Mouse (Mus musculus) lung, postnatal 25 days (tissue): Measurements from ENCODE around the gene Gm10334.
"Not testable (repeated sequence)": the region's sequence is repeated elsewhere in the genome, so short reads cannot be mapped to it uniquely, and the experiment has no call there.

Source experiments
- DNase-seq: peaks from one replicate; pipeline ENCODE4 v3.0.0; 2022; ENCODE audit warnings: low spot score

The Gm10334 gene

DNA sequence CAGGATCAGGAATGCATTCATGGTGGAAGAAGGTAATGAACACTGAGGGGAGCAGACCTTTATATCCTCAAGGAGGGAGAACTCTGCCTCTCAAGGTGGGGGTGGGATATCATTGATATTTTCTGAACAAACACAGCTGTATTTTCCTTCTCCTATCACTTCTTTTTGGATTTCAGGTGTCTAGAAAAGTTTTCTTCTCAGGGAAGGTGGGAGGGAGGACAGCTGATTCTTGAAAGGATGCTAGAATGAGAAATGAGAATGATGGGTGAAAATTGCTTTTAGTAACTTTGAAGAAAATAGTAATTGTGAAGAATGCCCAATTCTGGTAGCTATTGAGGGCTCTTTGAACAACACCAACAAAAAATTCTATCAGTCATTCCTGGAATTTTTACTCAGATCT, at the start of gene Gm10334:
Gene Gm10334 (minus strand): TSS at position 101 of the 400 bp plus-strand sequence.
- not testable (repeated sequence) for DNase-seq

DNA sequence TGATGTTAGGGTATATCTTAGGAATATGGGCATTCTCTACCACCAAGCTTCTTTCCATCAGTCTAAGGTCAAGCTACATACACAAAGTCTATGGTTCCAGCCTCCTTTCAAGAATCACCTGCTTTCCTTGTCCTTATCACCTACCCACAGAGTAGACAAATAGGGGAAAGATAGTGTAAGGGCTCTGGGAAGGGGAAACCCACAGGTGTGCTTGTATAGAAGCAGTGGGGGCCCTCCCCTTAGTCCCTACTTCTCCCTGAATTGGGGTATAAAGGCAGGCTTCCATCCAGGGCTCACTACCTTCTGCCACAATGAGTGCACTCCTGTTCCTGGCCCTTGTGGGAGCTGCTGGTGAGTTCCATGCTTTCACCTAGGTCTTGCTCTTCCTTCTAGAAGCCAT, 12.7 kb upstream of the Gm10334 start, which contains the start of gene Prss1:
Gene Prss1 (plus strand): TSS at position 301 of the 400 bp plus-strand sequence.
- not testable (repeated sequence) for DNase-seq

DNA sequence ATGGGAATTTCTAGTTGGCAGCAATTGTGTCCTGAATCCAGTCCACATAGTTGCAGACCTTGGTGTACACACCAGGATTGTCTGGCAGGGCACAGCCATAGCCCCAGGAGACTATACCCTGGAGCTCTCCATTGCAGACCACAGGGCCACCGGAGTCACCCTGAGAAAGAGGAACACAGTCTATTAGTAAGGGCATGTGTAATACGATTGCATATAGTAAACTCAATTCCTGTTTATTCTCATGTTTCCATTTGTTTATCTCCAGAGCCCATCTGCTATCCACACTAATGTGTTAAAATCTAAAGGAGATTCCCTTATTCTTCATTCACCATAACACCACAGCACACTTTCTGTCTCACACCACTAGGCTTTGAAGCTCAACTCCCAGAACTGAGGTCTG, 3.7 kb downstream of the Gm10334 start:
- DNase-seq = not testable (repeated sequence)
